ENCODE assay signal across 9 mouse cellular contexts in the genomic region with DNA sequence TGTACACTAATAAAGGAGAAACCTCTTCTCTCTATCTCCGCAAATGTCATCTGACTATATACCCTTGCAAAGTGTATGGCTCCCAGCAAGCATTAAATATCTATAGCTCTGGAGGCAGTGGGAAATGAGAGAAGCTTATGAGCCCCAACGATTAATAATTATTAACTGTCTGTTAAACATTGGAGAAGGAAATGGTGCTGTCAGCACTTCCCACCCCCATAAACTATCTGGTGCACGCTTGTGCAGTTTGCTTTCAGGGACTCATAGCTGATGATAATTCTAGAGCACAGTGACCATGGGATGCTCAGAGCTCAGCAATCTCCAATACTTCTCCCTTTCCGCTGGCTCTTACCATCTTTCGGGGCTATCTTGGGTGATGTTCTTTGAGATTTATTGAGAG.
"Had no signal": no experiment of that assay in that cellular context is flagged by ENCODE, and none has a peak within 500 bp of the region (broad histone marks: within the 10 kb centered on the region; RNA-seq: fewer than 3 reads in every experiment).

No protein-coding gene starts in this region.

- H3K4me2 ChIP-seq: liver, embryonic 11.5 days; liver, embryonic 15.5 days; midbrain, embryonic 13.5 days had no signal

- H3K9ac ChIP-seq: liver, embryonic 15.5 days; midbrain, embryonic 13.5 days had no signal

- ATAC-seq: lung, postnatal 0 days; midbrain, embryonic 13.5 days had no signal

- H3K4me3 ChIP-seq: limb, embryonic 10.5 days; liver, embryonic 15.5 days; midbrain, embryonic 13.5 days had no signal

- H3K36me3 ChIP-seq: limb, embryonic 10.5 days; liver, embryonic 15.5 days; midbrain, embryonic 13.5 days had no signal

- DNase-seq: lung, adult 2 months; lung, postnatal 36 days; right cerebral cortex, postnatal 14 days; thymus, postnatal 36 days had no signal

- H3K27me3 ChIP-seq: liver, embryonic 15.5 days; midbrain, embryonic 13.5 days had no signal

- H3K9me3 ChIP-seq: limb, embryonic 10.5 days; liver, embryonic 15.5 days; midbrain, embryonic 13.5 days had no signal

- H3K4me1 ChIP-seq: limb, embryonic 10.5 days; liver, embryonic 15.5 days; midbrain, embryonic 13.5 days had no signal

- H3K27ac ChIP-seq: limb, embryonic 10.5 days; liver, embryonic 15.5 days; midbrain, embryonic 13.5 days had no signal
